Mouse (Mus musculus) adrenal gland (tissue): ENCODE measurements around the gene Magi1.

Experiments used
- intact Hi-C: fragments of 180-260 bp; cut with DNase I; formaldehyde crosslinking; loops from one replicate; pipeline ENCODE4 v1.15.1; 2025

Magi1 gene

GRCm38 (mm10) chr6:93912003-93912581, 371.6 kb downstream of the Magi1 start:
- intact Hi-C loops = no loop called here

- intact Hi-C loops = no loop called here
These were observed 372.3 kb downstream of the Magi1 start for GRCm38 (mm10) chr6:93911420-93911819.

- intact Hi-C loops = no loop called here
These were observed 373.7 kb downstream of the Magi1 start for GRCm38 (mm10) chr6:93909976-93910375.

- intact Hi-C loops = no loop called here
These were observed 378.7 kb downstream of the Magi1 start for GRCm38 (mm10) chr6:93904987-93905386.

- intact Hi-C loops = no loop called here
These were observed 381.5 kb downstream of the Magi1 start for GRCm38 (mm10) chr6:93902239-93902638.

GRCm38 (mm10) chr6:93901408-93901807, 382.3 kb downstream of the Magi1 start:
- intact Hi-C loops = no loop called here

GRCm38 (mm10) chr6:93897512-93897911, 386.2 kb downstream of the Magi1 start:
- intact Hi-C loops = no loop called here

GRCm38 (mm10) chr6:93895721-93896120, 388.0 kb downstream of the Magi1 start:
- intact Hi-C loops = no loop called here

GRCm38 (mm10) chr6:93893956-93894355, 389.8 kb downstream of the Magi1 start:
- intact Hi-C loops = no loop called here

GRCm38 (mm10) chr6:93892922-93893321, 390.8 kb downstream of the Magi1 start:
- intact Hi-C loops = no loop called here

- intact Hi-C loops = no loop called here
These were observed 393.7 kb downstream of the Magi1 start for GRCm38 (mm10) chr6:93890011-93890410.

GRCm38 (mm10) chr6:93877337-93877736, 406.4 kb downstream of the Magi1 start:
- intact Hi-C loops = no loop called here

GRCm38 (mm10) chr6:93874936-93875335, 408.8 kb downstream of the Magi1 start:
- intact Hi-C loops = no loop called here

- intact Hi-C loops = no loop called here
These were observed 409.3 kb downstream of the Magi1 start for GRCm38 (mm10) chr6:93874376-93874775.

- intact Hi-C loops = no loop called here
These were observed 410.2 kb downstream of the Magi1 start for GRCm38 (mm10) chr6:93873536-93873935.

GRCm38 (mm10) chr6:93871516-93871915, 412.2 kb downstream of the Magi1 start:
- intact Hi-C loops = no loop called here

- intact Hi-C loops = no loop called here
These were observed 413.7 kb downstream of the Magi1 start for GRCm38 (mm10) chr6:93870023-93870422.

- intact Hi-C loops = no loop called here
These were observed 421.5 kb downstream of the Magi1 start for GRCm38 (mm10) chr6:93862263-93862662.

- intact Hi-C loops = no loop called here
These were observed 426.9 kb downstream of the Magi1 start for GRCm38 (mm10) chr6:93856783-93857182.

- intact Hi-C loops = no loop called here
These were observed 427.7 kb downstream of the Magi1 start for GRCm38 (mm10) chr6:93855806-93856641.

GRCm38 (mm10) chr6:93848942-93849790, 434.6 kb downstream of the Magi1 start:
- intact Hi-C loops = no loop called here

GRCm38 (mm10) chr6:93845498-93845897, 438.2 kb downstream of the Magi1 start:
- intact Hi-C loops = no loop called here
